8 mouse cellular contexts compared by ENCODE assay signal in the genomic region with DNA sequence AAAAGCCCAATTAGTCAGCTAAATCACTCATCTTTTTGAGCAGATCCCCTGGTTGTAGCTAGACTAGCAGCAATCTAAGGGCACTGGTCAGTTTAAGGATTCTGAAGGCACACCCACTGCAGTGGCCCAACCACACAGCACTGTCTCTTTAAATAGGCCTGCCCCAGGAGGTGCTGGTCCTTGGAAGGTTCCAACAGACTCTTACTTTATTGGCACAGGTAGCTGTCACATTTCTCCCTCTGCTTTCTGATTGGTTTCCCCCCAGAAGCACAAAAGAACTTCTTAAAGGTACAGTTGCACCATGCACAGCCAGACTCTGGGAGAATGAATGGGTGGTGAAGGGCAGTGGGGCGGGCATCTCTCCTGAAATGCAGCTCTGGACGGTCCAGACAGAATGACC.
DNase-seq lines count a peak whose midpoint lies in the region; ATAC-seq and TF ChIP-seq lines count a peak whose summit lies in the region.
"Had no signal": no experiment of that assay in that cellular context is flagged by ENCODE, and none has a peak within 500 bp of the region (broad histone marks: within the 10 kb centered on the region; RNA-seq: fewer than 3 reads in every experiment).

No protein-coding gene starts in this region.

- no peak overlapping the region for H3K27ac ChIP-seq in kidney, adult 2 months (ENCODE audit: insufficient read depth, low read depth, low read length)
- no peak overlapping the region for H3K27ac ChIP-seq in kidney, embryonic 14.5 days (ENCODE audit: low read depth, low read length)
- no peak overlapping the region for H3K27ac ChIP-seq in hindbrain, postnatal 0 days
- H3K27ac ChIP-seq in stomach, postnatal 0 days (replicated peaks): no peak overlapping the region
- H3K27ac ChIP-seq: layer of hippocampus, adult 2 months had no signal

- TF ChIP-seq EP300 in stomach, postnatal 0 days (optimal IDR thresholded peaks at IDR 0.05): no peak

- no peaks in the 10 kb centered on the region for H3K9me3 ChIP-seq in kidney, embryonic 14.5 days (ENCODE audit: control insufficient read depth, low read length)
- no peaks in the 10 kb centered on the region for H3K9me3 ChIP-seq in hindbrain, postnatal 0 days (ENCODE audit: low read length)
- H3K9me3 ChIP-seq in stomach, postnatal 0 days (ENCODE audit: control insufficient read depth, low read length): no peaks in the 10 kb centered on the region

- TF ChIP-seq CTCF in kidney, adult 2 months (conservative IDR thresholded peaks at IDR 0.05; ENCODE audit: insufficient read depth, insufficient read length, low read depth, low read length): no peak
- no peak for TF ChIP-seq CTCF in hindbrain, postnatal 0 days (IDR thresholded peaks at IDR 0.05; ENCODE audit: low read depth)
- no peak for TF ChIP-seq CTCF in stomach, postnatal 0 days (IDR thresholded peaks at IDR 0.05; ENCODE audit: low read depth)

- DNase-seq in kidney, adult 2 months: peak; percentile 46
- peak; percentile 83 for DNase-seq in CD4-positive helper T cell, adult 2 months (ENCODE audit: low read depth, low spot score)
- DNase-seq in Muller cell, postnatal 12 days (ENCODE audit: inconsistent ontology term): peak; percentile 46
- peak; percentile 78 for DNase-seq in hindbrain, postnatal 0 days (ENCODE audit: low spot score)
- DNase-seq in stomach, postnatal 0 days (ENCODE audit: low spot score): no peak
- no peak for DNase-seq in urinary bladder, postnatal 14 days (ENCODE audit: low spot score)

- no peaks in the 10 kb centered on the region for H3K36me3 ChIP-seq in kidney, adult 2 months (ENCODE audit: control insufficient read depth, insufficient read depth, low read length)
- no peaks in the 10 kb centered on the region for H3K36me3 ChIP-seq in kidney, embryonic 14.5 days (ENCODE audit: control insufficient read depth, insufficient read depth, low read length)
- no peaks in the 10 kb centered on the region for H3K36me3 ChIP-seq in hindbrain, postnatal 0 days (ENCODE audit: insufficient read depth, low read length)
- H3K36me3 ChIP-seq in stomach, postnatal 0 days (ENCODE audit: control insufficient read depth, insufficient read depth, low read length): no peaks in the 10 kb centered on the region

- H3K9ac ChIP-seq in kidney, embryonic 14.5 days (ENCODE audit: low read depth, low read length): no peak overlapping the region
- H3K9ac ChIP-seq in hindbrain, postnatal 0 days (replicated peaks; ENCODE audit: low read length): no peak overlapping the region
- H3K9ac ChIP-seq in stomach, postnatal 0 days (ENCODE audit: low read length): no peak overlapping the region

- H3K4me3 ChIP-seq in kidney, adult 2 months (ENCODE audit: insufficient read depth, low read depth, low read length): no peak overlapping the region
- no peak overlapping the region for H3K4me3 ChIP-seq in kidney, embryonic 14.5 days (ENCODE audit: low read length)
- no peak overlapping the region for H3K4me3 ChIP-seq in hindbrain, postnatal 0 days (ENCODE audit: low read length)
- H3K4me3 ChIP-seq in stomach, postnatal 0 days (ENCODE audit: low read depth, low read length): no peak overlapping the region
- H3K4me3 ChIP-seq: layer of hippocampus, adult 2 months had no signal

- H3K4me2 ChIP-seq in kidney, embryonic 14.5 days (replicated peaks; ENCODE audit: low read depth, low read length): no peak overlapping the region
- H3K4me2 ChIP-seq in hindbrain, postnatal 0 days (ENCODE audit: low read depth, low read length): no peak overlapping the region
- no peak overlapping the region for H3K4me2 ChIP-seq in stomach, postnatal 0 days (replicated peaks; ENCODE audit: low read depth)

- ATAC-seq in kidney, embryonic 14.5 days (ENCODE audit: low FRiP score, low TSS enrichment): no peak
- ATAC-seq in hindbrain, postnatal 0 days: peak; percentile 45; the same call in 1 of the 2 replicates
- ATAC-seq in stomach, postnatal 0 days (ENCODE audit: low FRiP score, low TSS enrichment): peak; percentile 48; the same call in 1 of the 2 replicates

- no peaks in the 10 kb centered on the region for H3K4me1 ChIP-seq in kidney, adult 2 months (ENCODE audit: control insufficient read depth, insufficient read depth, low read length)
- 0 out of 2 replicates have a peak, but pooled peaks cover 3% of the 10 kb centered on the region for H3K4me1 ChIP-seq in kidney, embryonic 14.5 days (ENCODE audit: control insufficient read depth, insufficient read depth, low read length)
- H3K4me1 ChIP-seq in hindbrain, postnatal 0 days (ENCODE audit: insufficient read depth, low read length): peaks cover 4% of the 10 kb centered on the region; the same call in 1 of the 2 replicates
- H3K4me1 ChIP-seq in stomach, postnatal 0 days (replicated peaks; ENCODE audit: control insufficient read depth, insufficient read depth): no peaks in the 10 kb centered on the region

- H3K27me3 ChIP-seq in kidney, adult 2 months (replicated peaks; ENCODE audit: control insufficient read depth, insufficient read depth, low read length): no peaks in the 10 kb centered on the region
- H3K27me3 ChIP-seq in kidney, embryonic 14.5 days (ENCODE audit: control insufficient read depth, insufficient read depth, low read length): no peaks in the 10 kb centered on the region
- H3K27me3 ChIP-seq in hindbrain, postnatal 0 days (ENCODE audit: insufficient read depth, low read length): no peaks in the 10 kb centered on the region
- no peaks in the 10 kb centered on the region for H3K27me3 ChIP-seq in stomach, postnatal 0 days (ENCODE audit: control insufficient read depth, insufficient read depth, low read length)

- 76% methylated on average over 2 of the region's 2 CpGs for WGBS in kidney, adult 2 months
- WGBS in kidney, embryonic 14.5 days: 78% methylated on average over 2 of the region's 2 CpGs
- 76% methylated on average over 2 of the region's 2 CpGs for WGBS in hindbrain, postnatal 0 days
- 86% methylated on average over 2 of the region's 2 CpGs for WGBS in stomach, postnatal 0 days

- TF ChIP-seq POLR2A in kidney, adult 2 months (IDR thresholded peaks at IDR 0.05; ENCODE audit: low read depth, low read length): no peak

Comparison
In these comparisons a context has a peak if more than half of its experiments do, and no peak if none do; other contexts are left out.
1. DNase-seq: peak in kidney, adult 2 months (single experiment), CD4-positive helper T cell, adult 2 months (single experiment), Muller cell, postnatal 12 days (single experiment) and hindbrain, postnatal 0 days (single experiment); none in stomach, postnatal 0 days (single experiment) and urinary bladder, postnatal 14 days (single experiment).